Mouse (Mus musculus): ENCODE results near the gene Nyx. TPM values are rescaled to one million over a fixed set of nuclear protein-coding genes. Genes with fewer than 3 reads are reported as not detected.

Gene Nyx
- polyA plus RNA-seq, 1 experiment from 2014 or later: 0.06 TPM

DNA sequence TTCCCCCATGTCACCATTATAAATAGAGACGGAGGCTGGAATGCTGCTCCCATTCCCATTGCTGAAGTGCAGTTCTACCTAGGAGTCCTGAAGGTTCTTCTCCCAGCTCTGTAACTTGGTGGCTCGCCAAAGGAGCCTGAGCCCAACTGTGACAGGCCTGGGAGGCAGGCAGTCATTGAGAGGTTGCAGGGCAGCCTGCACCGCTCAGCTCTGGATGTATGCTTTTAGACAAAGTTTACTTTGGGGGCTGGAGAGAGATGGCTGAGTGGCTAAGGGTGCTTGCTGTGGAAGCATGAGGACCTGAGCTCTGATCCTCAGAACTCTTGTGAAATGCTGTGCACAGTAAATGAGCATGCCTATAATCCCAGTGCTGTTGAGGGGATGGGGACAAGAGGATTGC, 25.0 kb downstream of the Nyx start:
- H3K36me3 ChIP-seq: no peaks in the 10 kb centered on the region
- H3K4me3 ChIP-seq: no peak overlapping the region
- no peak overlapping the region for H3K9ac ChIP-seq
- H3K4me1 ChIP-seq (replicated peaks): no peaks in the 10 kb centered on the region
- no peak overlapping the region for H3K4me2 ChIP-seq
- H3K9me3 ChIP-seq (replicated peaks): no peaks in the 10 kb centered on the region; the same call in 1 of the 2 replicates
- H3K27me3 ChIP-seq: peaks cover 15% of the 10 kb centered on the region; the same call in 1 of the 2 replicates
- WGBS: 52% methylated on average over 3 of the region's 3 CpGs
- H3K27ac ChIP-seq: no peak overlapping the region
- no peak for ATAC-seq (replicated peaks; ENCODE audit: insufficient number of reproducible peaks, insufficient read depth, low FRiP score, low read depth)

DNA sequence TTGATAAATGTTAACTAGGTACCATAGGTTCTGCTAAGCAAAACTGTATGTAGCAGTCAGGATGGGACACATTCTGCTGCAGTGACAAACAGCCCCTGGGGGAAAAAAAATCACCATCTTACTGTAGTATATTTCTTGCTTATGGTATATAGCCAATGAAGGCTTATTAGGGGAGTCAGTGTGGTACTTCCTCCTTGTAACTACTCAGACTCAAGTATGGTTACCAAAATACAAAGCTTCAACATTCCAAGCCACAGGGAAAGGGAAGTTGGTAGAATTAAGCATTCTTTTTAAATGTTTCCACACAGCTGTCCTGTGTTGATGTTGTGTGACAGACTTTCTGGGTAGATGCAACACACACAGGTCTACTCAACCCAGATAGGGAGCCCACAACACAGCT, 27.0 kb downstream of the Nyx start:
- no peaks in the 10 kb centered on the region for H3K36me3 ChIP-seq
- no peak overlapping the region for H3K4me3 ChIP-seq
- no peaks in the 10 kb centered on the region for H3K9me3 ChIP-seq (replicated peaks)
- no peak for ATAC-seq (replicated peaks; ENCODE audit: insufficient number of reproducible peaks, insufficient read depth, low FRiP score, low read depth)
- no peaks in the 10 kb centered on the region for H3K4me1 ChIP-seq (replicated peaks)
- H3K27me3 ChIP-seq: peaks cover 5% of the 10 kb centered on the region; the same call in 1 of the 2 replicates
- H3K4me2 ChIP-seq: no peak overlapping the region
- no peak overlapping the region for H3K27ac ChIP-seq
- no peak overlapping the region for H3K9ac ChIP-seq

DNA sequence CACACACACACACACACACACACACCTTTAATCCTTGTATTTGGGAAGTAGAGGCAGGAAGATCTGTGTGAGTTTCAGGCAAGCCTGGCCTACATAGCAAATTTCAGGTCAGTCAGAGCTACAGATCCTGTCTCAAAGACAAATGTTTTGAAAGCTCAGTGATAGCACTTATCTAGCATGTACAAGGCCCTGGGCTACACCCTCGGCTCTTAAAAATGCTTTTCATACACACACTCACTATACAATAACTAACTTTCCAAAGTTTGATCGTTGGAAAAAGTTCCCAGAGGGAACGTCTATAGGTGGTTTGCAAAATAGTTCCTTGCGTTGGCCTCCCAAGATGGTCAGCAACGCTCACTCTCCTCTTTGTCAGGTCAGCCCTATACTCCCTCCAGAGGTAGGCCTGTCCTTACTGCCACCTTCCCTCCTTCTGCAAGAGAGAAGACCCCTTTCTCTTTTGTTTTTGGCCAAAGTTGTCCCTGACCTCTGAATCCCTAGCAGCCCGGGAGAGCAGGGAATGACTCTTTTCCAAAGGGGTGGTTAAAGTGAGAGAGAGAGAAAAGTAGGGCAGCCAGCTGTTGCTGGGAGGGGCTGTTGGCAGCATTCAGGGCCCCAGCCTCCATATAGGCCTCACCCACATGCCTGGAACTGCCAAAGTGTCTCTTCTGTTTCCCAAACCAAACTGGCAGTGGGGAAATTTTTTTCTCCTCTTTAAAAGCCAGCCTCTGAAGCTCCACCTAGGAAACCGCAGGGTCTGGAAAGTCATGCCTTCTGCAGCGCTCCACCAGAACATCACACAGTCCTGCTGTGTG, 29.2 kb downstream of the Nyx start:
- 73% methylated on average over 8 of the region's 8 CpGs for WGBS
- H3K9me3 ChIP-seq (replicated peaks): no peaks in the 10 kb centered on the region
- H3K4me1 ChIP-seq (replicated peaks): no peaks in the 10 kb centered on the region
- no peaks in the 10 kb centered on the region for H3K36me3 ChIP-seq
- H3K4me3 ChIP-seq: no peak overlapping the region
- H3K27me3 ChIP-seq: no peaks in the 10 kb centered on the region
- H3K4me2 ChIP-seq: no peak overlapping the region
- no peak overlapping the region for H3K9ac ChIP-seq
- ATAC-seq (replicated peaks; ENCODE audit: insufficient number of reproducible peaks, insufficient read depth, low FRiP score, low read depth): no peak
- no peak overlapping the region for H3K27ac ChIP-seq

DNA sequence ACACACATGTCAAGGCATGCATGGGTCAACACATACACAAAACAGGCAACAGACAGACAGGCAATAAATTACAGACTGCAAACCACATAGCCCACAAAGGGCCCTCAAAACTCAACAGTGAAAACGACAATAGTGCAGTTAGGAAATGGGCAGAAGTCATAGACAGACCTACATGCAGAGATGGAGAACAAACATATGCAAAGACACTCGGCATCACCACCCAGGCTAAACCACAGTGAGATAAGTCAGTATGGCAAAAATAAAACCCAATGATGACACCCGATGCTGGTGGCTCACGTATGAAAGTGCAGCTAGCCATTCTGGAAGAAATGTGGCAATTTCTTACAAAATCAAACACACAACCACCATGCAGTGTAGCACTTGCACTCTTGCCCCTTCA, 34.4 kb downstream of the Nyx start:
- no peaks in the 10 kb centered on the region for H3K36me3 ChIP-seq
- WGBS: 62% methylated on average over 4 of the region's 4 CpGs
- no peak overlapping the region for H3K4me3 ChIP-seq
- no peak for ATAC-seq (replicated peaks; ENCODE audit: insufficient number of reproducible peaks, insufficient read depth, low FRiP score, low read depth)
- no peaks in the 10 kb centered on the region for H3K4me1 ChIP-seq (replicated peaks)
- no peak overlapping the region for H3K27ac ChIP-seq
- peaks cover 5% of the 10 kb centered on the region for H3K27me3 ChIP-seq
- H3K9ac ChIP-seq: no peak overlapping the region
- H3K9me3 ChIP-seq (replicated peaks): no peaks in the 10 kb centered on the region
- no peak overlapping the region for H3K4me2 ChIP-seq

DNA sequence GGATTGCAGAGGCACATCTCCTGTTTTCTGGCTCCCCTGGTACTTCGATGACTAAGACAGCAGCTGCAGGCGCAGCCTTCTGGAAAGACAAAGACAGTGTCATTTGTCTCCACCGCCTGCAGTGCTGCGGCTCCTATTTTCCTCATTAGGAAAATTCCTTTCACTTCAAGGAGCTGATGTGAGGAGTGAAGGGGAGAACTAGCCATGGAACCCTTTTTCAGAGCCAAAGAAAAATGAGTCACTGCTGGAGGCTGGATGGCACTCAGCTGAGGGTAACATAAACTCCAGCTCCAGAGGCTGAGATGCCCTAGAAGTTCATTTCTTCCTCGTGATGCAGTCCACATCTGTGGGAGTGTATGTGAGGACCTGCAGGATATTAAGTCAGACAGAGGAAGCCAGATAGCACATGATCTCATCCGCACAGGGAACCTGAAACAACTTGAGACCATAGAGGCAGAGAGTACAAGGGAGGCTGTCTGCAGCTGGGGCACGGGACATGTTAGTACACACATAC, 37.0 kb downstream of the Nyx start:
- no peak overlapping the region for H3K27ac ChIP-seq

DNA sequence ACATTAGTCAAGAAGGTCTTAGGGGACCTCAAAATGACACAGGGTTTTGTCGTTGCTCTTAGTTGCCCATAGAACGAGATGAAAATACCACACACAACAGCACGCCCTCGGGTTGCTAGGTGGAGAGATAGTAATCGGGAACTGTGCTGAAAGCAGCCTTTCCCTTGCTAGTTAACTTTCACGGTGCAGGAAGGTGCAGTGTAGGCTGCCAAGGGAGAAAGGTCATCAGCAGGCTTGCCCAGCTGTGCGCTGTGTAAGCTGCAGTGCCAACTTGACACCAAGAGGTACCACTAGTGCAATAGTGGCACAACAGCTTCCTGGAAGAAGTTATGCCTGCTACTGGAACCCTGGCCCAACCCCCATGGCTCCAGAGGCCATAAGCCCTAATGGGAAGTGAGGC, 38.5 kb downstream of the Nyx start:
- no peak for ATAC-seq (replicated peaks; ENCODE audit: insufficient number of reproducible peaks, insufficient read depth, low FRiP score, low read depth)
- H3K9me3 ChIP-seq (replicated peaks): no peaks in the 10 kb centered on the region
- 88% methylated on average over 7 of the region's 7 CpGs for WGBS

More for the DNA sequence above, 37.0 kb downstream of the Nyx start:
- ATAC-seq (replicated peaks; ENCODE audit: insufficient number of reproducible peaks, insufficient read depth, low FRiP score, low read depth): no peak
- WGBS: 51% methylated on average over 7 of the region's 7 CpGs
- no peaks in the 10 kb centered on the region for H3K36me3 ChIP-seq
- H3K9me3 ChIP-seq (replicated peaks): no peaks in the 10 kb centered on the region
- no peak overlapping the region for H3K9ac ChIP-seq
- no peak overlapping the region for H3K4me2 ChIP-seq
- no peaks in the 10 kb centered on the region for H3K4me1 ChIP-seq (replicated peaks)
- H3K27me3 ChIP-seq: peaks cover 5% of the 10 kb centered on the region
- no peak overlapping the region for H3K4me3 ChIP-seq

DNA sequence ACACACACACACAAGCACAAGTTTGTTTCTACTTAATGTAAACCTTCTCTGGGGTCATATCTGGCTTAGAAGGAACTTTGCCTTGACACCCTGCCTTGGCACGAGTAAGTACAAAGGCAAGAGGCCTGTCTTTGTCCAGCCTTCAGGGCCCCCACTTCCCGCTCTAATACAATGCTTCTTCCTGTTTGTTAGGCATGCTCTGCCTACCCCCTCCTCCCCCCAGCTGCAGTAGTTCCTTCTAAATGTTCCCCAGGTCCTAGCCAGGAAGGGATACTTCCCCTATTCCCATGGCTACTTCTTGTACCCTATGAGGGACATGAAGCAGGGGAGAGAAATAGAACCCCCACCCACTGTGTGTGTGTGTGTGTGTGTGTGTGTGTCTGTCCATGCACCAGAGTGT, 40.5 kb downstream of the Nyx start:
- H3K9ac ChIP-seq: no peak overlapping the region
- no peaks in the 10 kb centered on the region for H3K36me3 ChIP-seq
- H3K4me3 ChIP-seq: no peak overlapping the region
- peaks cover 5% of the 10 kb centered on the region for H3K27me3 ChIP-seq
- no peak overlapping the region for H3K4me2 ChIP-seq
- H3K27ac ChIP-seq: no peak overlapping the region
- H3K4me1 ChIP-seq (replicated peaks): no peaks in the 10 kb centered on the region
- H3K9me3 ChIP-seq (replicated peaks): no peaks in the 10 kb centered on the region
- WGBS: 69% methylated on average over 2 of the region's 2 CpGs
- ATAC-seq (replicated peaks; ENCODE audit: insufficient number of reproducible peaks, insufficient read depth, low FRiP score, low read depth): no peak; the same call in 1 of the 2 replicates

More for the DNA sequence above, 38.5 kb downstream of the Nyx start:
- no peaks in the 10 kb centered on the region for H3K36me3 ChIP-seq
- no peak overlapping the region for H3K27ac ChIP-seq
- H3K4me1 ChIP-seq (replicated peaks): no peaks in the 10 kb centered on the region
- H3K4me2 ChIP-seq: no peak overlapping the region
- H3K9ac ChIP-seq: no peak overlapping the region
- peaks cover 5% of the 10 kb centered on the region for H3K27me3 ChIP-seq
- no peak overlapping the region for H3K4me3 ChIP-seq

DNA sequence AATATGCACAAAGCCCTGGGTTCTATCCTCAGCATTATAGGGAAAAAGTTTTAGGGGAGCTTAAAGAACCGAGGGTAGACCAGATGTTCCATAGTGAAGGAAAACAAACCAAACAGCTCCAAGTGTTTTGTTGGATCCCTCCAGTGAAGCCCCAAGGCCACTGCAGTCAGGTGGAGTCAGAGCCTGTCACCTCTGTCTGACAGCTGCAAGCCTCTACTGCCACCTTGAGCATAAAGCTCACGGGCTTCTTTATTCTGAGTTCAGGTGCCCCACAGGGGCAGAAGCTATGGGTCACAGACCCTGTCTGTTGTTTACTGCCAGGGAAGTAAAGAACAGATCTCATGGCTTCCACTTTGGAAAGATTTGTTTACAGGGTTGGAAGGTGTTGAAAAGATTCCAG, 47.2 kb downstream of the Nyx start:
- Histone ChIP-seq H3K27me3 (peaks cover 16% of the 10 kb centered on the region), H3K27ac (no peak overlapping the region), H3K4me2 (no peak overlapping the region), H3K4me1 (replicated peaks) (no peaks in the 10 kb centered on the region), H3K4me3 (no peak overlapping the region), H3K9me3 (replicated peaks) (no peaks in the 10 kb centered on the region), H3K9ac (no peak overlapping the region), H3K36me3 (no peaks in the 10 kb centered on the region)
- no peak for ATAC-seq (replicated peaks; ENCODE audit: insufficient number of reproducible peaks, insufficient read depth, low FRiP score, low read depth)
- 44% methylated on average over 2 of the region's 2 CpGs for WGBS

DNA sequence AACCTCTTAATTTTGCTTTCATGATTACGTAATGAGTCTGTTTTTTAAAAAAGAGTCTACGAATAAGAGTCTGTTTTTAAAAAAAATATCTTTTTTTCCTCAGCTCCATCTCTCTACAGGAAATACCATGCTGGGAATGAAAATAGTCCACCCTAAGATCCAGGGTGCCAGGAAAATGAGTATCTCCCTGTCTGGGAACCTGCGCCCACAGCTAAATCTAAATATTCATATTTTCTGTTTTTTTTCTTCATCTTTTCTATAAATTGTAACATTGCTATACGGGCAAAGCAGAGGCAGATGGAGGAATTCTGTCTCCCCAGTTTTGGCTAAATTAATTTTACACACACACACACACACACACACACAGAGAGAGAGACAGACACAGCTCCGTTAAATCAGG, 48.0 kb downstream of the Nyx start:
- H3K36me3 ChIP-seq: no peaks in the 10 kb centered on the region
- no peak overlapping the region for H3K4me2 ChIP-seq
- ATAC-seq (replicated peaks; ENCODE audit: insufficient number of reproducible peaks, insufficient read depth, low FRiP score, low read depth): no peak
- H3K27me3 ChIP-seq: peaks cover 16% of the 10 kb centered on the region
- no peak overlapping the region for H3K4me3 ChIP-seq
- H3K4me1 ChIP-seq (replicated peaks): peaks cover under 1% of the 10 kb centered on the region; the same call in 1 of the 2 replicates
- H3K9ac ChIP-seq: no peak overlapping the region
- WGBS: 81% methylated on average over 5 of the region's 5 CpGs
- no peak overlapping the region for H3K27ac ChIP-seq
- H3K9me3 ChIP-seq (replicated peaks): no peaks in the 10 kb centered on the region

DNA sequence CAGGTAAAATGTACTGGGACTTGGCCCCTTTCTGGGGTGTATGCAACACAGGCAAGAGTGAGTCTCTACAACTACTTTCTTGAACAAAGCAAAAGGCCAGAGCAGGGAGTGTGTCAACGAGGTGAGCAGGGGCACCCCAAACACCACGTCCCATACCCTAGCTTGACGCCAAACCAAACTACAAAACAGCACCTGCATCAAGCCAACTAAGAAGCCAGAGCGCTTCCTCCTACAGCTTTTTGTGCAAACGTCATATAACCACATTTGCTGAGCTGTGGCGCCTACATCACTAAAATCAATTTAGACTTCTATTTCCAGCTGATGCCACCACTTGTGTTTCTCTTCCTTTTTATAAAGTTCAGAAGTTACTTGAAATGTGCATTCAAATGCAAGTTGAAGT, 50.5 kb downstream of the Nyx start:
- no peak for ATAC-seq (replicated peaks; ENCODE audit: insufficient number of reproducible peaks, insufficient read depth, low FRiP score, low read depth)
- Histone ChIP-seq H3K4me1 (replicated peaks) (peaks cover 3% of the 10 kb centered on the region; the same call in 1 of the 2 replicates), H3K9me3 (replicated peaks) (no peaks in the 10 kb centered on the region), H3K4me2 (no peak overlapping the region), H3K4me3 (no peak overlapping the region), H3K27ac (no peak overlapping the region), H3K36me3 (no peaks in the 10 kb centered on the region), H3K27me3 (peaks cover 19% of the 10 kb centered on the region), H3K9ac (no peak overlapping the region)
- 74% methylated on average over 6 of the region's 6 CpGs for WGBS

DNA sequence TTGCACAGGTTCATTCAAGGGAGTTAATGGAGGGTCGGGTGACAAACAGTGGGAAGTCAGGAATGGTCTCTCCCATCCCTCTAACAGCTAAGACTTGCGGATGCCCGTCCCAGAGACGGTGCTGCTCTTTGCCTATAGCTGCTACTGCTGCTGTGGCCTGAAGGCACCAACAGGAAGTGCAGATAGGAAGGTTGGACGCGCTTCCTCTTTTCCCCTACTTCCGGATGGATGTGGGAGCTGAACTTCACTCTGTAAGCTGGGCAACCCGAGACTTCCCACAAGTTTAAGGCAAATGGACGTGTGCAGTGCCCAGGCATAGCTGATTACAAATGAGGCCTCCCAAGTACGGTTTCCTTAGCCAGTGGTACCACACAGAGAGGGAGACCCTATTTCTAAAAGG, 52.1 kb downstream of the Nyx start:
- no peak for ATAC-seq (replicated peaks; ENCODE audit: insufficient number of reproducible peaks, insufficient read depth, low FRiP score, low read depth)
- Histone ChIP-seq H3K4me3 (no peak overlapping the region), H3K27ac (no peak overlapping the region), H3K36me3 (no peaks in the 10 kb centered on the region), H3K9me3 (replicated peaks) (no peaks in the 10 kb centered on the region), H3K27me3 (peaks cover 23% of the 10 kb centered on the region), H3K9ac (no peak overlapping the region), H3K4me2 (no peak overlapping the region), H3K4me1 (replicated peaks) (peaks cover 3% of the 10 kb centered on the region; the same call in 1 of the 2 replicates)
- WGBS: 62% methylated on average over 10 of the region's 10 CpGs

Measured in heart, embryonic 15.5 days (tissue).